Mouse (Mus musculus) NIH3T3 (cell line): ENCODE measurements around the gene Actr1a.

ENCODE experiments used
- DNase-seq: peaks from one replicate; pipeline ENCODE4 v3.0.0-alpha.2; 2012; ENCODE audit warnings: low read depth

Gene Actr1a

GRCm38 (mm10) chr19:46350168-46350932 lies 45.2 kb downstream of the Actr1a start, which contains the start of gene 2310034G01Rik:
2310034G01Rik (minus strand) TSS chr19:46350302.
- DNase-seq, result no peak

- no peak for DNase-seq
Measured at GRCm38 (mm10) chr19:46349550-46349949, 46.0 kb downstream of the Actr1a start.

- DNase-seq, result peak; percentile 87
Measured at GRCm38 (mm10) chr19:46348761-46349458, 46.6 kb downstream of the Actr1a start.

- DNase-seq, result peak; percentile 63
Measured at GRCm38 (mm10) chr19:46347936-46348668, 47.4 kb downstream of the Actr1a start.

- no peak for DNase-seq
Measured at GRCm38 (mm10) chr19:46347146-46347545, 48.4 kb downstream of the Actr1a start.

GRCm38 (mm10) chr19:46344710-46345419 lies 50.7 kb downstream of the Actr1a start:
- no peak for DNase-seq

GRCm38 (mm10) chr19:46339287-46339971 lies 56.1 kb downstream of the Actr1a start:
- peak; percentile 85 for DNase-seq

- no peak for DNase-seq
Measured at GRCm38 (mm10) chr19:46338942-46339286, 56.6 kb downstream of the Actr1a start.

GRCm38 (mm10) chr19:46338331-46338936 lies 57.1 kb downstream of the Actr1a start, which contains the start of gene Cuedc2:
Cuedc2 (minus strand) TSS chr19:46338702.
- DNase-seq, result peak; percentile 99

- no peak for DNase-seq
Measured at GRCm38 (mm10) chr19:46337719-46338330, 57.7 kb downstream of the Actr1a start.

GRCm38 (mm10) chr19:46333906-46334305 lies 61.6 kb downstream of the Actr1a start:
- DNase-seq, result no peak

- DNase-seq, result no peak
Measured at GRCm38 (mm10) chr19:46332721-46333339, 62.7 kb downstream of the Actr1a start.

- no peak for DNase-seq
Measured at GRCm38 (mm10) chr19:46331936-46332335, 63.6 kb downstream of the Actr1a start.

GRCm38 (mm10) chr19:46331326-46331725 lies 64.2 kb downstream of the Actr1a start:
- DNase-seq, result no peak

- DNase-seq, result no peak
Measured at GRCm38 (mm10) chr19:46330696-46331095, 64.9 kb downstream of the Actr1a start.

GRCm38 (mm10) chr19:46329951-46330350 lies 65.6 kb downstream of the Actr1a start:
- DNase-seq, result peak; percentile 96

- DNase-seq, result peak; percentile 49
Measured at GRCm38 (mm10) chr19:46329031-46329641, 66.4 kb downstream of the Actr1a start.

- peak; percentile 99 for DNase-seq
Measured at GRCm38 (mm10) chr19:46328081-46329030, 67.2 kb downstream of the Actr1a start, which contains the start of gene Fbxl15. Fbxl15 (plus strand) TSS chr19:46328184.
